ENCODE assay signal across 20 mouse cellular contexts in the genomic region with DNA sequence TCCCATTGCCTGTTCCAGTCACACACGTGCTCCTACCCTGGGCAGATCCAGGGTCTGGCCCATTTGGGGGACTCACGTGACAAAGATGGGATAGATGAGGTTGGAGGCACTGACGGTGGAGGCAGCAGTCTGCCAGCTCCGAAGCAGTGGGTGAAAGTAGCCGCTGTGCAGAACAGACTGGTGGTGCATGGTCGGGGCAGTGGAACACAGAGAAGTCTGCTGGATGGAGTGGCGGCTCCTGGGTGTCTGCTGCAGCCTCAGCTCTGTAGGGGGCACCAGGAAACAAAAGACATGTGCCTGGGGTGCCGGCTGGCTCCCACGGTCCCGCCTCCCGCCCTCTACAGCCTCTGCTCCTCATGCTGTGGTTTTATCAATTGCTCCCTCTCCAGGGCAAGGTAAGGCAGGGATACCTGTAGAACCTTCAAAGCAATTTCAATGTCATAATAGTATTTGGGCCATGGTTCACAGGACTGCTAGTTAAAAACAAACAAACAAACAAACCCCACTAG. TPM values are rescaled to one million over a fixed set of nuclear protein-coding genes. Genes with fewer than 3 reads are reported as not detected.
A peak's percentile ranks its signal among the peaks of the same experiment; 100 is the strongest.
DNase-seq lines count a peak whose midpoint lies in the region; ATAC-seq and TF ChIP-seq lines count a peak whose summit lies in the region.
"Had no signal": no experiment of that assay in that cellular context is flagged by ENCODE, and none has a peak within 500 bp of the region (broad histone marks: within the 10 kb centered on the region; RNA-seq: fewer than 3 reads in every experiment).

No protein-coding gene starts in this region.

- WGBS in liver, embryonic 11.5 days = 55% methylated on average over 11 of the region's 11 CpGs

- no peak for TF ChIP-seq CTCF in G1E (IDR thresholded peaks at IDR 0.05; ENCODE audit: low read depth, low read length)

- no peaks in the 10 kb centered on the region for H3K27me3 ChIP-seq in G1E (ENCODE audit: insufficient read depth, low read length)
- no peaks in the 10 kb centered on the region for H3K27me3 ChIP-seq in liver, embryonic 11.5 days (replicated peaks; ENCODE audit: control insufficient read depth, insufficient read depth, low read length)
- H3K27me3 ChIP-seq: hindbrain, embryonic 12.5 days; neural tube, embryonic 12.5 days; stomach, embryonic 15.5 days had no signal

- peaks cover 92% of the 10 kb centered on the region for H3K4me1 ChIP-seq in G1E (ENCODE audit: insufficient read depth, low read depth, low read length)
- peaks cover 40% of the 10 kb centered on the region for H3K4me1 ChIP-seq in liver, embryonic 11.5 days (replicated peaks; ENCODE audit: control insufficient read depth, insufficient read depth, low read length)

- H3K27ac ChIP-seq in liver, embryonic 11.5 days (ENCODE audit: low read depth, low read length) = peak overlapping the region; percentile 32; the same call in 1 of the 2 replicates
- H3K27ac ChIP-seq: hindbrain, embryonic 12.5 days; kidney, postnatal 0 days; layer of hippocampus, adult 2 months; midbrain, embryonic 10.5 days; neural tube, embryonic 12.5 days had no signal

- no peak for ATAC-seq in G1E (ENCODE audit: extremely low read depth, insufficient number of reproducible peaks, low FRiP score, poor library complexity, severe bottlenecking)
- ATAC-seq in liver, embryonic 11.5 days (replicated peaks; ENCODE audit: low FRiP score) = no peak
- ATAC-seq: intestine, embryonic 16.5 days had no signal

- H3K36me3 ChIP-seq in G1E (replicated peaks) = peaks cover 71% of the 10 kb centered on the region
- H3K36me3 ChIP-seq in liver, embryonic 11.5 days (ENCODE audit: control insufficient read depth, insufficient read depth, low read length) = peaks cover 54% of the 10 kb centered on the region

- DNase-seq in heart, adult 11 months = peak; percentile 91
- DNase-seq in heart, postnatal 36 days = no peak
- DNase-seq in 416B (ENCODE audit: low read depth) = peak; percentile 25
- no peak for DNase-seq in G1E (ENCODE audit: low spot score)
- DNase-seq in liver, embryonic 11.5 days (ENCODE audit: low spot score) = no peak
- DNase-seq in spleen, postnatal 14 days (ENCODE audit: low spot score in 2 of 2) = no peak
- DNase-seq in urinary bladder, adult 2 months (ENCODE audit: low spot score) = no peak
- no peak for DNase-seq in frontal cortex, postnatal 10 days (ENCODE audit: low spot score in 2 of 2)
- DNase-seq: adrenal gland, postnatal 25 days; thymus, postnatal 36 days had no signal

- peak overlapping the region; percentile 77 for H3K4me2 ChIP-seq in liver, embryonic 11.5 days
- H3K4me2 ChIP-seq: hindbrain, embryonic 12.5 days; neural tube, embryonic 12.5 days had no signal

- peak overlapping the region; percentile 24; the same call in 1 of the 2 replicates for H3K4me3 ChIP-seq in G1E (ENCODE audit: low read depth, low read length)
- H3K4me3 ChIP-seq in liver, embryonic 11.5 days (ENCODE audit: low read depth, low read length) = peak overlapping the region; percentile 16
- H3K4me3 ChIP-seq: hindbrain, embryonic 12.5 days; layer of hippocampus, adult 2 months; midbrain, embryonic 10.5 days; neural tube, embryonic 12.5 days; stomach, embryonic 15.5 days had no signal

- no peaks in the 10 kb centered on the region for H3K9me3 ChIP-seq in G1E (replicated peaks)
- H3K9me3 ChIP-seq in liver, embryonic 11.5 days (ENCODE audit: control insufficient read depth, low read length) = no peaks in the 10 kb centered on the region
- H3K9me3 ChIP-seq: hindbrain, embryonic 12.5 days; midbrain, embryonic 10.5 days; neural tube, embryonic 12.5 days; stomach, embryonic 15.5 days had no signal

- intact Hi-C loops in heart, postnatal 36 days (cut with DNase I) = no loop called here

- H3K9ac ChIP-seq in liver, embryonic 11.5 days (ENCODE audit: low read depth, low read length) = peak overlapping the region; percentile 40; the same call in 1 of the 2 replicates
- H3K9ac ChIP-seq: hindbrain, embryonic 12.5 days; lung, embryonic 14.5 days; neural tube, embryonic 12.5 days; stomach, embryonic 15.5 days had no signal

RNA-seq across cellular contexts. Expression of gene Alad, which starts 5.7 kb away (rescaled TPM):
- total RNA-seq in heart, postnatal 36 days (2021) = 10 to 100 TPM; 68.1 to 68.2 TPM
- total RNA-seq in G1E (2014; fragmentation: Nextera tagmentation) (81.6 and 123 TPM in 2 replicates), G1E (2017) (49.4 and 53.1 TPM in 2 replicates)
- 196 and 200 TPM in 2 replicates for polyA plus RNA-seq in G1E (2012)
- 468 and 489 TPM in 2 replicates for polyA plus RNA-seq in liver, embryonic 11.5 days (2014; fragmentation: Nextera tagmentation; extraction: Ambion mirVana)
- 32.0 and 34.9 TPM in 2 replicates for polyA plus RNA-seq in urinary bladder, adult 2 months (2012; rRNA removed)

RNA-seq across cellular contexts. Expression of gene Hdhd3, which starts 10.8 kb away (rescaled TPM):
- total RNA-seq in heart, postnatal 36 days (2021) = 1 to 10 TPM; 3.2 to 3.8 TPM
- total RNA-seq in G1E (2014; fragmentation: Nextera tagmentation) = 1.8 and 2.3 TPM in 2 replicates
- total RNA-seq in G1E (2017) = 1.3 and 1.7 TPM in 2 replicates
- 1.7 and 3.0 TPM in 2 replicates for polyA plus RNA-seq in G1E (2012)
- polyA plus RNA-seq in liver, embryonic 11.5 days (2014; fragmentation: Nextera tagmentation; extraction: Ambion mirVana) = 10.1 and 10.9 TPM in 2 replicates
- 6.6 and 6.7 TPM in 2 replicates for polyA plus RNA-seq in urinary bladder, adult 2 months (2012; rRNA removed)

RNA-seq across cellular contexts. Expression of gene Pole3, which starts 10.8 kb away (rescaled TPM):
- 10 to 100 TPM; 17.1 to 20.2 TPM for total RNA-seq in heart, postnatal 36 days (2021)
- total RNA-seq in G1E (2014; fragmentation: Nextera tagmentation) (32.5 and 36.3 TPM in 2 replicates), G1E (2017) (71.7 and 73.9 TPM in 2 replicates)
- 37.2 and 40.9 TPM in 2 replicates for polyA plus RNA-seq in G1E (2012)
- 102 and 106 TPM in 2 replicates for polyA plus RNA-seq in liver, embryonic 11.5 days (2014; fragmentation: Nextera tagmentation; extraction: Ambion mirVana)
- polyA plus RNA-seq in urinary bladder, adult 2 months (2012; rRNA removed) = 32.1 and 33.0 TPM in 2 replicates

RNA-seq across cellular contexts. Expression of gene 4933430I17Rik, which starts 11.1 kb away (rescaled TPM):
- total RNA-seq in heart, postnatal 36 days (2021) = under 1 TPM in 1 of 2 experiments, not detected in 1; 0.22 TPM
- total RNA-seq in G1E (2014; fragmentation: Nextera tagmentation) (0.53 TPM in 1 of 2 replicates, not detected in the other), G1E (2017) (0.27 and 0.29 TPM in 2 replicates)
- 0.05 TPM in 1 of 2 replicates, not detected in the other for polyA plus RNA-seq in G1E (2012)
- polyA plus RNA-seq in liver, embryonic 11.5 days (2014; fragmentation: Nextera tagmentation; extraction: Ambion mirVana) = 0.36 and 0.49 TPM in 2 replicates
- polyA plus RNA-seq in urinary bladder, adult 2 months (2012; rRNA removed) = 0.21 and 0.24 TPM in 2 replicates
- total RNA-seq: gastrocnemius, adult 8-10 months; monocyte, adult 5-6 weeks had no signal

RNA-seq across cellular contexts. Expression of gene Bspry, which starts 34.2 kb away (rescaled TPM):
- not detected for total RNA-seq in heart, postnatal 36 days (2021)
- total RNA-seq in G1E (2014; fragmentation: Nextera tagmentation) (0.53 TPM in 1 of 2 replicates, not detected in the other), G1E (2017) (0.06 and 0.11 TPM in 2 replicates)
- 0.09 TPM in 1 of 2 replicates, not detected in the other for polyA plus RNA-seq in G1E (2012)
- polyA plus RNA-seq in liver, embryonic 11.5 days (2014; fragmentation: Nextera tagmentation; extraction: Ambion mirVana) = 0.48 and 0.99 TPM in 2 replicates
- polyA plus RNA-seq in urinary bladder, adult 2 months (2012; rRNA removed) = 14.2 and 17.5 TPM in 2 replicates
- total RNA-seq: gastrocnemius, adult 8-10 months had no signal

Comparison
In these comparisons a context has a peak if more than half of its experiments do, and no peak if none do; other contexts are left out.
1. DNase-seq: peak in heart, adult 11 months (single experiment) and 416B (single experiment); none in heart, postnatal 36 days (0 of 2), G1E (single experiment), liver, embryonic 11.5 days (single experiment), spleen, postnatal 14 days (0 of 2), urinary bladder, adult 2 months (single experiment) and frontal cortex, postnatal 10 days (0 of 2).